In the genomic region with DNA sequence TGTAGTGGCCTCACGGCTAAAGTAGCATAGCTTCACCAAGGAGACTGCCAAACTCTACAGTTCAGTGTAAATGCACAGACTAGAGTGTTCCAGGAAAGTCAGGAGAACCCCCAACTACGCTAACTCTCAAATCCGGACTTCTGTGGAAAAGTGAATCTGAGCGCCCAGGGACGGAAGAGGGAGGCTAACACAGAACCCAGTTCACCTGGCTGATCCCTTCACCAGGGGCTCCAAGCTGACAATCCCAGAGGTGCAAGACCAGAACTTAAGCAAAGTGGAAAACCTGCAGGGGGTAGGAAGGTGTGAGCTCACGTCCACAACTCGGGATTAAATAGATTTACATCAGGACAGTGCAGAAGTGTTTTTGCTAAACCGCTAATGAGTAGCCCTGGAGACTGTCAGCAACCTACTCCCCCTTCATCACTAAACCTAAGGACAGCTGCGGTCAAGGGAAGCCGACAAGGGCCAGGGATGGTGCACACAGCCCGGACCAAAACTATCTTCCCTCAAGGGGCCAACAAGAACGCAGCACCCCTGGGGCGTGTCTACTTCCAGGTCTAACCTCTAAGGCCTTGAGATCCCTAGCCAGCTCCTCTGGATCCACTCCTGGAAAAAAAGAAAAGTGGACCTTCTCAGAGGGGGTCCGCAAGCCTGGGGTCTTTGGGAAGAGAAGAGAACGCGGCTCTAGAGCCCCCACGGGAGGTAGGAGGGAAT, we compare ENCODE assay signal across 8 mouse cellular contexts. TPM values are rescaled to one million over a fixed set of nuclear protein-coding genes. Genes with fewer than 3 reads are reported as not detected.
A peak's percentile ranks its signal among the peaks of the same experiment; 100 is the strongest.
DNase-seq lines count a peak whose midpoint lies in the region; ATAC-seq and TF ChIP-seq lines count a peak whose summit lies in the region.

No protein-coding gene starts in this region.

- peak; percentile 22 for DNase-seq in spleen, adult 12 weeks (ENCODE audit: low spot score)
- DNase-seq in spleen, adult 18-20 months: no peak
- peak; percentile 14 for DNase-seq in hindbrain, embryonic 10.5 days (ENCODE audit: low spot score)
- DNase-seq in liver, postnatal 0 days: peak; percentile 41
- DNase-seq in layer of hippocampus, adult 9-11 months: no peak
- DNase-seq in cerebellum, postnatal 4 days (ENCODE audit: low spot score in 2 of 2): no peak
- DNase-seq in layer of hippocampus, adult 18-20 months (ENCODE audit: low spot score in 2 of 2): no peak

- H3K4me1 ChIP-seq in hindbrain, embryonic 10.5 days (replicated peaks): peaks cover 22% of the 10 kb centered on the region
- peaks cover 17% of the 10 kb centered on the region for H3K4me1 ChIP-seq in liver, postnatal 0 days (ENCODE audit: insufficient read depth)

- peak overlapping the region; percentile 91 for H3K27ac ChIP-seq in hindbrain, embryonic 10.5 days
- H3K27ac ChIP-seq in liver, postnatal 0 days (ENCODE audit: low read depth): peak overlapping the region; percentile 93

- no peaks in the 10 kb centered on the region for H3K36me3 ChIP-seq in hindbrain, embryonic 10.5 days
- no peaks in the 10 kb centered on the region for H3K36me3 ChIP-seq in liver, postnatal 0 days (replicated peaks; ENCODE audit: insufficient read depth, low read length)

- H3K27me3 ChIP-seq in hindbrain, embryonic 10.5 days (ENCODE audit: insufficient read depth, poor library complexity, severe bottlenecking): no peaks in the 10 kb centered on the region
- no peaks in the 10 kb centered on the region for H3K27me3 ChIP-seq in liver, postnatal 0 days (ENCODE audit: insufficient read depth, low read length)

- 13% methylated on average over 17 of the region's 17 CpGs for WGBS in hindbrain, embryonic 10.5 days
- WGBS in liver, postnatal 0 days (ENCODE audit: insufficient replicate concordance): 16% methylated on average over 17 of the region's 17 CpGs

- TF ChIP-seq EP300 in liver, postnatal 0 days (IDR thresholded peaks at IDR 0.05; ENCODE audit: low read depth): no peak

- no peak for TF ChIP-seq CTCF in liver, postnatal 0 days (IDR thresholded peaks at IDR 0.05; ENCODE audit: low read depth)

- H3K9ac ChIP-seq in liver, postnatal 0 days (replicated peaks): peak overlapping the region; percentile 89

- H3K4me3 ChIP-seq in hindbrain, embryonic 10.5 days: peak overlapping the region; percentile 82
- peak overlapping the region; percentile 86 for H3K4me3 ChIP-seq in liver, postnatal 0 days (ENCODE audit: low read depth, low read length)

- ATAC-seq in common myeloid progenitor, adult 5-6 weeks (replicated peaks; ENCODE audit: low read depth, poor library complexity, severe bottlenecking): peak; percentile 12
- no peak for ATAC-seq in liver, postnatal 0 days

- H3K4me2 ChIP-seq in liver, postnatal 0 days (ENCODE audit: low read depth, low read length): peak overlapping the region; percentile 99

- H3K9me3 ChIP-seq in hindbrain, embryonic 10.5 days: no peaks in the 10 kb centered on the region
- H3K9me3 ChIP-seq in liver, postnatal 0 days (ENCODE audit: low read length): no peaks in the 10 kb centered on the region

RNA-seq across cellular contexts. Expression of a gene that starts 0.9 kb away (rescaled TPM):
- total RNA-seq in common myeloid progenitor, adult 5-6 weeks (2017): 98.3 and 123 TPM in 2 replicates
- polyA plus RNA-seq in hindbrain, embryonic 10.5 days (2016; fragmentation: Nextera tagmentation; extraction: Ambion mirVana): 53.3 and 57.7 TPM in 2 replicates
- polyA plus RNA-seq in liver, postnatal 0 days (2015; fragmentation: Nextera tagmentation; extraction: Ambion mirVana): 20.6 and 24.3 TPM in 2 replicates
- 100 to 1,000 TPM; 101 to 106 TPM for total RNA-seq in layer of hippocampus, adult 18-20 months (2021)

RNA-seq across cellular contexts. Expression of a gene that starts 47.2 kb away (rescaled TPM):
- 6.3 and 8.5 TPM in 2 replicates for total RNA-seq in common myeloid progenitor, adult 5-6 weeks (2017)
- polyA plus RNA-seq in hindbrain, embryonic 10.5 days (2016; fragmentation: Nextera tagmentation; extraction: Ambion mirVana): 38.0 and 50.4 TPM in 2 replicates
- polyA plus RNA-seq in liver, postnatal 0 days (2015; fragmentation: Nextera tagmentation; extraction: Ambion mirVana): 2.7 and 3.2 TPM in 2 replicates
- total RNA-seq in layer of hippocampus, adult 18-20 months (2021): 10 to 100 TPM; 36.0 to 38.5 TPM

Comparison
In these comparisons a context has a peak if more than half of its experiments do, and no peak if none do; other contexts are left out.
1. DNase-seq: peak in spleen, adult 12 weeks (single experiment), hindbrain, embryonic 10.5 days (single experiment) and liver, postnatal 0 days (single experiment); none in spleen, adult 18-20 months (0 of 2), layer of hippocampus, adult 9-11 months (single experiment), cerebellum, postnatal 4 days (0 of 2) and layer of hippocampus, adult 18-20 months (0 of 2).